Mouse (Mus musculus) limb, embryonic 14.5 days (tissue): ENCODE results near the gene Zwilch. TPM values are rescaled to one million over a fixed set of nuclear protein-coding genes. Genes with fewer than 3 reads are reported as not detected.

ENCODE experiments used
- ATAC-seq: fragments of 200-750 bp; cut with Nextera tagmentation; 2 replicates; pipeline ENCODE4 v1.8.0; 2017; ENCODE audit warnings: low read depth, moderate number of reproducible peaks, moderate TSS enrichment; ENCODE audit not compliant: low FRiP score
- DNase-seq: peaks from one replicate; pipeline ENCODE4 v3.0.0-alpha.2; 2015; ENCODE audit warnings: low spot score
- H3K27ac ChIP-seq: fragments of 300-500 bp; sonication (generic); replicated peaks from 2 replicates; pipeline ENCODE4 v1.5.1; 2014; ENCODE audit warnings: low read depth, mild to moderate bottlenecking, low read length, moderate library complexity, mixed read lengths
- H3K27me3 ChIP-seq: fragments of 300-500 bp; sonication (generic); 2 replicates; pipeline ENCODE4 v1.6.1; 2014; ENCODE audit warnings: low read length, mixed read lengths; ENCODE audit not compliant: control insufficient read depth, insufficient read depth
- H3K36me3 ChIP-seq: fragments of 300-500 bp; sonication (generic); 2 replicates; pipeline ENCODE4 v1.6.1; 2014; ENCODE audit warnings: mild to moderate bottlenecking, low read length, moderate library complexity, mixed read lengths; ENCODE audit not compliant: control insufficient read depth, insufficient read depth
- H3K4me1 ChIP-seq: fragments of 300-500 bp; sonication (generic); 2 replicates; pipeline ENCODE4 v1.6.1; 2014; ENCODE audit warnings: antibody characterized with exemption, low read length, mixed read lengths; ENCODE audit not compliant: control insufficient read depth, insufficient read depth
- H3K4me2 ChIP-seq: fragments of 300-500 bp; sonication (generic); replicated peaks from 2 replicates; pipeline ENCODE4 v1.6.1; 2014; ENCODE audit warnings: low read depth, mild to moderate bottlenecking, low read length, moderate library complexity; ENCODE audit not compliant: severe bottlenecking
- H3K4me3 ChIP-seq: fragments of 300-500 bp; sonication (generic); replicated peaks from 2 replicates; pipeline ENCODE4 v1.5.1; 2014; ENCODE audit warnings: low read length
- H3K9ac ChIP-seq: fragments of 300-500 bp; sonication (generic); 2 replicates; pipeline ENCODE4 v1.6.1; 2014; ENCODE audit warnings: mild to moderate bottlenecking, low read depth, low read length, moderate library complexity; ENCODE audit not compliant: severe bottlenecking
- H3K9me3 ChIP-seq: fragments of 300-500 bp; sonication (generic); 2 replicates; pipeline ENCODE4 v1.6.1; 2016; ENCODE audit warnings: low read length; ENCODE audit not compliant: control insufficient read depth
- POLR2A ChIP-seq: fragments of 200-500 bp; IDR thresholded peaks from 2 replicates; pipeline ENCODE4 v1.8.0; 2012; ENCODE audit warnings: inconsistent platforms, mild to moderate bottlenecking, moderate library complexity, borderline replicate concordance; ENCODE audit not compliant: insufficient read depth, insufficient read length; ENCODE audit errors: extremely low read depth
- WGBS: fragments of 180-500 bp; shearing (Covaris S2); extraction: QIAGEN DNeasy Blood & Tissue Kit; methylation state at CpG from one replicate; pipeline ENCODE4 v1.1.7; 2014; 5-methylcytosine and 5-hydroxymethylcytosine counted together
- polyA plus RNA-seq, 2 experiments: library from polyadenylated mRNA; depleted of rRNA in 1 of 2; stranded (reverse) in 1 of 2; unstranded in 1 of 2; fragments of >200 nt; fragmentation: Nextera tagmentation in 1 of 2; extraction: Ambion mirVana in 1 of 2; gene quantifications; 2 replicates each; pipeline versions ENCODE4 v1.2.1 to v1.2.3; 2012 to 2014

Gene Zwilch
- polyA plus RNA-seq (2012; rRNA removed) (29.7 and 53.4 TPM in 2 replicates), polyA plus RNA-seq (2014; fragmentation: Nextera tagmentation; extraction: Ambion mirVana) (16.4 and 17.3 TPM in 2 replicates)

DNA sequence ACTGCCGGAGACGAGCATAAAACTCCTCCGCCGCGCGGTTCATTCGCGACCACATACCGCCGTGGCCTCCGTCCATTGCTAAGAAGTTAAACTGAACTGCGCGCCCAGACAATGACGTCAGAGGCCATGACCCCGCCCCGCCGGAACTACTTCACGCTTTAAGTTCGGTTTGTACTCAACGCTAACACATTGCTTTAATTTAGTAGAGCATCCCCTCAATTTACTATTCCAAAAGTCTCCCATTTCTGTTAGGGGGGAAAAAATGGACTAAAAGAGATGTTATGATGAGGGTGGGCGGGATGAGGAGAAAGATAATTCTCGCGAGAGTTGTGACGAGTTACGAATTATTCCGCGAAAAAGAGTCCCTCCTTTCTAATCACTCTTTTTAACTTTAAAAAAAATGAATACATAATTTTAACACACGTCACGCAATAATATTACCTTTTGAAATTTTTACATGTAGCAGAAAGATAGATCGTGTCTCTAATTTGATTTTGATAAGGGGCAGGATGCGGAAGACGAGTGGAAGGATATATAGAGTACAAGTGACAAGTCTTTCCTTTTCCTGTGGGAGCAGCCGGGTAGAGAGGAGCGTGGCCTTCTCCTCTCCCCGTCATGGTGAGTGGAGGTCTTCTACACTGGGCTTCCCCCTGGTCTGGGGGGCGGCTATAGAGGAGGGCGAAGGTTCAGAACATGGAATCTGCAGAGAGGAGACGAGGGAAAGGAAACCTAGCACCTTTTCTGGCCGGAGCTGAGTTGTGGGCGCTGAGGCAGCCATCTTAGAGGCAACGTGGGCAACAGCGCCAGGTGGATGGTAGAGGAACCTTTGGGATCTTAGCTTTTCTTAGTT is at the start of gene Zwilch, which contains the start of gene Rpl4:
Zwilch (minus strand) TSS at position 289 of the 850 bp plus-strand sequence.
Rpl4 (plus strand) TSS at position 560 of the 850 bp plus-strand sequence.
- H3K27ac ChIP-seq, result peak within 1 kb of the TSS; percentile 94
- DNase-seq (peak; percentile 88), ATAC-seq (peak; percentile 87)
- peak within 1 kb of the TSS; percentile 92 for H3K9ac ChIP-seq
- peak within 1 kb of the TSS; percentile 75 for H3K4me2 ChIP-seq
- H3K4me1 ChIP-seq, result peaks cover 10% of the 10 kb centered on the region
- under 1% methylated on average over 41 of the region's 42 CpGs for WGBS
- peak within 1 kb of the TSS; percentile 94 for H3K4me3 ChIP-seq
- peak; percentile 96; the same call in 1 of the 2 replicates for TF ChIP-seq POLR2A
- H3K27me3 ChIP-seq, result no peaks in the 10 kb centered on the region
- H3K9me3 ChIP-seq, result no peaks in the 10 kb centered on the region
- H3K36me3 ChIP-seq, result peaks cover 36% of the 10 kb centered on the region

DNA sequence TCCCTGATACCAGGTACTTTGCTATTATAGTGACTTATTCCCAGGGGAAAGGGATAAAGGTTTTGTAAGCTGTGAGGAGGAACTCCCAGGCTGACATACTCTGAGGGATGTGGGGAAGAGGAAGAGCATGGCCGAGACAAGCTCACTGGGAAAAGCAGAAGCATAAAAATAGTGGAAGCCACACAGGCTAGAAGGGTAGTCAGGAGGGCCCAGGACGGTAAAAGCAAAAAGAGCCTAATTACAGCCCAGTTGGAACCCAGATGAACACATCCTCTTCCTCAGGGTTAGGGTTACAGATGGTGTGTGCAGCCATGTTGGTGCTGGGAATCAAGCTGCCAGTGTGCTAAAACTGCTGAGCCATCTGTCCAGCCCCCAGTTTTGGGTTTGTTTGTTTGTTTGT is 49.2 kb upstream of the Zwilch start:
- Histone ChIP-seq H3K9me3 (no peaks in the 10 kb centered on the region), H3K9ac (no peak overlapping the region), H3K4me2 (no peak overlapping the region), H3K27ac (no peak overlapping the region), H3K27me3 (no peaks in the 10 kb centered on the region), H3K4me1 (peaks cover 3% of the 10 kb centered on the region; the same call in 1 of the 2 replicates), H3K4me3 (no peak overlapping the region), H3K36me3 (no peaks in the 10 kb centered on the region)
- ATAC-seq (no peak), DNase-seq (no peak)
- 56% methylated on average over 2 of the region's 2 CpGs for WGBS
- no peak for TF ChIP-seq POLR2A

DNA sequence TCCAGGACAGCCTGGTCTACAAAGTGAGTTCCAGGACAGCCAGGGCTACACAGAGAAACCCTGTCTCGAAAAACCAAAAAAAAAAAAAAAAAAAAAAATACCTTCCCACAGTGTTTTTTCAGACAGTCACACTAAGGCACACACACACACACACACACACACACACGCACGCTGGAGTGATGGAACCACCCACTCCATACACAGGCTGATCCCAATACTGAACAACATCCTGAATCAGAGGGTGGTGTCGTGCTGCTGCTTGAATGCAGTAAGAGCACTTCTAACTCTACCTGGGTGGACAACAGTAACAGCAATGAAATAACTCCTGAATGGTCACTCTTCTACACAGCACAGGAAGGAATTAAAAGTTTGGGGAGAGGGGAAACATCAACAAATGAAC is 48.6 kb upstream of the Zwilch start:
- Histone ChIP-seq H3K36me3 (no peaks in the 10 kb centered on the region), H3K9me3 (no peaks in the 10 kb centered on the region), H3K4me1 (peaks cover 3% of the 10 kb centered on the region; the same call in 1 of the 2 replicates), H3K27ac (no peak overlapping the region), H3K9ac (no peak overlapping the region), H3K4me2 (no peak overlapping the region), H3K4me3 (no peak overlapping the region), H3K27me3 (no peaks in the 10 kb centered on the region)
- 86% methylated on average over 4 of the region's 4 CpGs for WGBS
- no peak for TF ChIP-seq POLR2A
- ATAC-seq (no peak), DNase-seq (no peak)

DNA sequence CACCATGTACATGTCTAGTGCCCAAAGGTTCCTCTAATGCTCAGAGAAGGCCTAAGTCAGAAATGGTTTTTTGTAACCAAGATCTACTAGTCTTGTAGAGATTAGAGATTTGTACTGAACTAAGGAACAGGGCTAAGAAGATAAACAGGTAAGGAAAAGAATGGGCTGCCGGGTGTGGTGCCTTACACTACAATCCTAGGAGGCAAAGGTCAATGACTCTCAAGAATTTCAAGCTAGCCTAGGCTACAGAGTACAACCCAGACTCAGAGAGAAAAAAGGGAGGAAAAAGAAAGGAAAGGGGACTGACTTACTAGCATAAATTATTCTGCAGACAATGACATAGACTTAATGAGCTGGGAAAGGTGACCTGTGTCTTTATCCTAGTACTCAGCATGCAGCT is 47.7 kb upstream of the Zwilch start:
- 90% methylated on average over 1 of the region's 1 CpGs for WGBS
- Histone ChIP-seq H3K27ac (no peak overlapping the region), H3K4me1 (peaks cover 3% of the 10 kb centered on the region; the same call in 1 of the 2 replicates), H3K36me3 (no peaks in the 10 kb centered on the region), H3K27me3 (no peaks in the 10 kb centered on the region), H3K9me3 (no peaks in the 10 kb centered on the region), H3K4me2 (no peak overlapping the region), H3K9ac (no peak overlapping the region), H3K4me3 (no peak overlapping the region)
- no peak for TF ChIP-seq POLR2A
- no peak for ATAC-seq
- no peak for DNase-seq

DNA sequence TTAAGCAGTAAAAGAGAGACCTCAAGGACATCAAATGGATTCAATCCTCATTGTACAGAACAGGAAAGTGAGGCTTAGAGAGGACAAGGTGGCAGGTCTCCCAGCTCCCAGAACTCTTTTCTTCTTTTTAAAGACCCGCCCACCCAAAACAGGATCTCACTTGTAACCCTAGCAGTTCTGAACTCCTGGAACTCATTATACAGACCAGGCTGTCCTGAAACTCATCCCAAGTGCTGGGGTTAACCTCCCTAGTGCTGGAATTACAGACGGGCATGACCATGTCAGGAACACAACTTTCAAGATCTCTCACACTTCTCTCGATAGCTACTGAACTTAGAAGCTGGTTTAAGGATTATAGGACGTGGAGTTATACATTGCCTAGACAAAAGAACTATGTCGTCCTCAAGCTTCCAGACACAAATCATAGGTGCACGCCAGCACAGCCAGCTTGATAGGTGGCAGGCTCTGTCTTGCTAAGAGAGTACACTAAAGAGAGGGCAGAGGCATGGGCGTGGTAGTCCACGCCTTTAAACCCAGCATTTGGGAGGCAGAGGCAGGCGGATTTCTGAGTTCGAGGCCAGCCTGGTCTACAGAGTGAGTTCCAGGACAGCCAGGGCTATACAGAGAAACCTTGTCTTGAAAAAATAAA is 47.0 kb upstream of the Zwilch start:
- Histone ChIP-seq H3K27ac (no peak overlapping the region), H3K4me2 (no peak overlapping the region)
- no peak for TF ChIP-seq POLR2A

More for the DNA sequence above, 47.0 kb upstream of the Zwilch start:
- Histone ChIP-seq H3K27me3 (no peaks in the 10 kb centered on the region), H3K9ac (no peak overlapping the region), H3K9me3 (no peaks in the 10 kb centered on the region), H3K4me3 (no peak overlapping the region), H3K36me3 (no peaks in the 10 kb centered on the region), H3K4me1 (peaks cover 3% of the 10 kb centered on the region; the same call in 1 of the 2 replicates)
- no peak for DNase-seq
- 63% methylated on average over 10 of the region's 10 CpGs for WGBS
- ATAC-seq, result no peak
